Mouse (Mus musculus) left cerebral cortex, postnatal 10 days (tissue): ENCODE data around the gene Ptbp1. TPM values are rescaled to one million over a fixed set of nuclear protein-coding genes. Genes with fewer than 3 reads are reported as not detected.
"Not testable (repeated sequence)": the region's sequence is repeated elsewhere in the genome, so short reads cannot be mapped to it uniquely, and the experiment has no call there.

Source experiments
- DNase-seq, 2 experiments: peaks; one replicate each; pipeline ENCODE4 v3.0.0; 2021 to 2022; ENCODE audit warnings: low spot score in 2 of 2, mixed read lengths in 1 of 2; ENCODE audit errors: extremely low spot score in 1 of 2
- intact Hi-C: fragments of 180-260 bp; cut with DNase I; formaldehyde crosslinking; loops from one replicate; pipeline ENCODE4 v1.15.1; 2025
- total RNA-seq, 2 experiments: library from RNA; stranded (reverse); gene quantifications; 2 replicates each; pipeline ENCODE4 v1.2.3; 2021

Gene Ptbp1
- total RNA-seq, 2 experiments from 2014 or later = 58.2 to 62.2 TPM

DNA sequence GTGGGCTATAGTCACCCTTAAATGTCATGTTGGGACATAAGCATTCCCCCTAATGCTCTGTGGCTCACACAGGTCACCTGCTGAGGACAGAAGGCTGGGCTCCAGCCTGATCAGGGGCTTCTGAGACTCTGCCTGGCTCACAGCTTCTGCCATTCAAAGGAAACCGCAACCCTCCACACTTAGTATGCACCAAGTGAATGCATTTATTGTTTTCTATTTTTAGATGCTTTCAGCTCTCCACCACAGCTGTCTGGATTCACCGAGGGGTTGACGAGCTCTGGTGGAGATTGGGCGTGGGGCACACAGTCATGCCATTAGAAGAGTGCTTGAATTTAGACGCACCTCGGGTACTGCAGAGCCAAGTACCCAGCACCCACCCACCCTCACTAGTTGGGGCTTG, 19.1 kb downstream of the Ptbp1 start:
- intact Hi-C loops = no loop called here
- DNase-seq = no peak

DNA sequence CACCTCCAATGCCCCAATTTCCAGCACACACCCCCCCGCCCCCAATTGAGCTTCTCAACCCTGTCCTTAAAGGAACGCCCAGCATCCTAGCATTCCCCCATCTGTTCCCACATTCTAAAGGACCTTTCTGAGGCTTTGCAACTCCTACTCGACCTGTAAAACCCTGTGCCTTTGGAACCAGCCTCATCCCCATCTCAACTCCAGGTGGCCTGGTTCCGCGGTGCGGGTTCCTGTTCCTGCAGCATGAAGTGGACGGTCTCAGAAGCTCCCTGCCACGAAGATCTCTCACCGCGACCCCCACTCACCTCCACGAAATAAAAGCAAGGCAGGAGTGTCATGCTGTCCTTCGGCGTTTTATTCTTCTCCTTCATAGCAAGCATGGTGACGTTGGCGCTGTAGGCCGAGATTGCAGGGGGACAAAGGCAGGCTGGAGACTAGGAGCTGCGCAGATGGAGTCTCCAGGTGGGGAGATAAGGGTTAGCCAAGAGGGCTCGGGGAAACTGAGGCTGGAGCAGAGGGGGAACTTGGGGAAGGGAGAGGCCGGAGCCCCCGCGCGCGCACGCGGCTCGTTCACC, 19.6 kb downstream of the Ptbp1 start:
- DNase-seq = no peak
- intact Hi-C loops = no loop called here

DNA sequence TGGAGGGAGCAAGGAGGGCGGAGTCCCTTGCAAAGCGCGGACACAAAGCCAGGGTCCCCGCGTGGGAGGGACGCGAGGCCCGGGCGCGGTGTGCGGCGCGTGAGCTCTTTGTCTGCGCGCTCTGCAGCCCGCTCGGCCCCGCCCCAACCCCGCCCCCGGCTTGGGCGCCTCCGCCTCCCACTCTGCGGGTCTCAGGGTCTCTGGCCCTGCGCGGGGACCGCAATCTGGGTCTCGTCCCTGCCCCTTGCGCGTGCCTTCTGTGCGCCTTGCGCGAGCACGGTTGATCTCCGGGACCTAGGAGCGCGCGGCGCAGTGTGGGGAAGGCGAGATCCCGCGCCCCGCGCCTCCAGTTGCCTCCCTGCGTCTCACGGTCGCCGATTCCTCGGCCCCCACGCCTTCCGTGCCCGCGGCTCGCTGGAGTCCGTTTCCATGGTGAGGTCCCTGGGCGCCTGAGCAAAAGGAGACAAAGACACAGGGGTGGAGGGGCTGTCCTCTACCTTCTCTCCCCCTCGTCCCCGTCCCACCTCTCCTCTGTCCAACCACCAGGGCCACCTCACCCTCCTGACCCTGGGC, 20.1 kb downstream of the Ptbp1 start, which contains the start of the genes Prtn3 and Plppr3:
Gene Prtn3, plus strand, starts transcription at position 187 of the 573 bp plus-strand sequence.
Gene Plppr3, minus strand, starts transcription at position 345 of the 573 bp plus-strand sequence.
- DNase-seq = peak in 1 of 2 experiments; percentile 68
- intact Hi-C loops = no loop called here

DNA sequence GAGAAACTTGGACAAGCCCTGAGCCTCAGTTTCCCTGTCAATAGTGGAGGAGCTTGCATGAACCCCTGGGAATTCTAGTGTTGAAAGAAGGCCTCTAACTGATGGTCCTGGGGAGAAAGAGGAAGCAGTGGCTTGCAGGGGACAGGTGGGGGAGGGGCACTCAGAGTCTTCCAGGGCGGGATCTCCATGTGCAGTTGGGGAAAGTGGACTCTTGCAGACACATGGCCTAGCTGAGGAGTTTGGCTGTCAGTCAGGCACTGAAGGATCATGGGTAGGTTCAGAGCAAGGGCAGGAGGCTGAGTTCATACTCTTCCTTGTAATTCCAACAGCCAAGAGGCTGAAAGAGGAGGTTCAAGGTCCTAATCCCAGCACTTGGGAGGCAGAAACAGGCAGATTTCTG, 22.9 kb downstream of the Ptbp1 start:
- peak in 1 of 2 experiments; percentile 47 for DNase-seq
- intact Hi-C loops = no loop called here

DNA sequence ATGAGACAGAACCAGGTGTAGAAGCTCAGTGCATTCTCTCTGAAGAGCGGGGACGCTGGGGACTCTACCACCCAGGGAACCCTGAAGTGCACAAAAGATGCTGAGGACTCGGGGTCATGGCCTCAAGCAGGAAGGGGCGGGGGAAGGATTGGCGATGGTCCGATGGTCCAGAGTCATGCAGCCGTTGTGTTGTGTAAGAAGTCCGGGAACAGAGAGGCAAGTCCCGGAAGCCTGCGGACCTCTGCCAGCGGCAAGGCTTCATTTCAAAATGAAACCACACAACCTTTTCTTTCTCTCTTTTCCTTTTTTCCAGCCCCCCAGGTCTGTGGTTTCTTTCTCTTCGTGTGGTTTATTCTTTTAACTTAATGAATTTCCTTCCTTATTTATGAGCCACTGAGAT, 23.5 kb downstream of the Ptbp1 start:
- peak in 1 of 2 experiments; percentile 61 for DNase-seq

DNA sequence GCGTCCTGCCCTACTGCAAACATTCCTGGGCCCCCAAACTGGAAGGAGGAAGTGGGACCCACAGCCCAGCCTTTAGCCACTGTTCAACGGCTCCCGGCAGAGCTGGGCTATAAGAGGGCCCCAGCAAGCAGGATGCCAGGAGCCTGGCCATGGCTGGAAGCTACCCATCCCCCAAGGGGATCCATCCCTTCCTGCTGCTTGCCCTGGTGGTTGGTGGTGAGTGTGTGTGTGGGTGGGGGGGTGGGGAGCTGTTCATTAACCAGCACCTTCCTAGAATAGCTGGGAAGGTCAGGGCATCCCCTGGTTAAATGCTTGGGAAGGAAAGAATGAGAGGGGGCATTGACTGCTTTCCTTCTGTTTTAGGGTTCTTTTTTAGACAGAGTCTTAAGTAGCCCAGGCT, 25.3 kb downstream of the Ptbp1 start:
- intact Hi-C loops = no loop called here

More for the DNA sequence above, 23.5 kb downstream of the Ptbp1 start:
- intact Hi-C loops = no loop called here

DNA sequence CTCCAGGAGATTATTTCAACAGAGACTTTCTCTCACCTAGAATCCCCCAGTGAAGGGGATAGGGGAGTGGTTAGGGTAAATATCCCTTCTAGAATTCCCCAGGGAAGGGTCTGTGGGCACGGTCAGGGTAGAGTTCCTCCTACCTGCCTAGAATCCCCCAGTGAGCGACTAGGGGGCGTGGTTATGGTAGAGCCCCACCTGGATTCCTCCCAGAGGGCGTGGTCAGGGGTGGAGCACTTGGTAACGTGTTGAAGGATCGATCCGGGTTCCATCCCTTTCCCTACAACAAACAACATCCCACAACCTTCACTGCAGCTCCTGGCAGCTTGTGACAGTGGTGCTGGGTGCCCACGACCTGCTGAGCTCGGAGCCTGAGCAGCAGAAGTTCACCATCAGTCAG, 26.5 kb downstream of the Ptbp1 start:
- intact Hi-C loops = no loop called here

More for the DNA sequence above, 25.3 kb downstream of the Ptbp1 start:
- DNase-seq = no peak

DNA sequence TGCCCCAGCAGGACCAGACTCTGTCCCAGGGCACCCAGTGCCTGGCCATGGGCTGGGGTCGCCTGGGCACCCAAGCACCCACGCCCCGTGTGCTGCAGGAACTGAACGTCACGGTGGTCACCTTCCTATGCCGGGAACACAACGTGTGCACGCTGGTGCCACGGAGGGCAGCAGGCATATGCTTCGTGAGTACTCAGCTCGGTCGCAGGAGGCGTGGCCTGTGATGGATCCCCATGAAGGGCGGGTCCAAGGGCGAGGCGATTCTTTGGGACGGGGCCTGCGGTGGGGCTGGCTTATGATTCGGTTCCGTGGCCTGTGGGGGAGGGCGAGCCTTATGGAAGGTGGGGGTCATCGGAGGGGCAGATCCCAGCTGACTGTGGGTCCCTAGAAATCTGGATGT, 27.8 kb downstream of the Ptbp1 start:
- intact Hi-C loops = no loop called here
- peak in 1 of 2 experiments; percentile 57 for DNase-seq

More for the DNA sequence above, 26.5 kb downstream of the Ptbp1 start:
- DNase-seq = no peak

DNA sequence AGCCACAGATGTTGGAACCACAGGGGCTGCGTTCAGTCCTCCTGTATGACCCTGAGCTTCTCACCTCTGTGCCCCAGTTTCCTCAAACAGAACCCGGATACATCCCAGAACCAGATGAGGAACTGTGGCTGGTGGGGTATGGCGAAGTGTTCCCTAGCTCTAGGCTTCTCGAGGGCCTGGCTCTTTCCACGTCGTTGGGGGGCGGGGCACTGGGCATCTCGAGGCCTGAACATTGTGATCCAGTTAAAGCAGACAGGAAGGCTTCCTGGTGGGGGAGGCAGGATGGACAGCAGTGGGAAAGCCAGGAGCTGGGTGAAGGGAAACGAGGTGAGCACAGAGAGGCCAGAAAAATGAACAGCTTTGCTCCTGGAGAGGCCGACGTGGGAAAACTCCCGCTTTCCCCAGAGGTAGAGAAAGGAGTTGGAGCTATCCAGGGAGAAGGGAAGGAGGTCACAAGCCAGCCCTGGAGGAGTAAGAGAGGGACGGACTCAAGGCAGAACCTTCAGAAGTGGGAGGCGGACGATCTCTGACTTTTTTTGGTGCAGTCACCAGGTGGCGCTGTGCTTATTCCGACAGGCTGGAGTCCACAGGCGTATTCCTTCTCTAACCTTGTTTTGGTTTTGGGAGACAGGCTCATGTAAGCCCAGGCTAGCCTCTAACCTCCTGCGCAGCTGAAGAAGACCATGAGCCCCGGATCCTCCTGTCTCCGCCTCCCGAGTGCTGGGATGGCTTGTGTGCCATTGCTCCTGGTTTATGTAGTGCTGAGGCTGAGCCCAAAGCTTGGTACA, 29.3 kb downstream of the Ptbp1 start:
- intact Hi-C loops = no loop called here
- peak; percentile 59 to 86 for DNase-seq

DNA sequence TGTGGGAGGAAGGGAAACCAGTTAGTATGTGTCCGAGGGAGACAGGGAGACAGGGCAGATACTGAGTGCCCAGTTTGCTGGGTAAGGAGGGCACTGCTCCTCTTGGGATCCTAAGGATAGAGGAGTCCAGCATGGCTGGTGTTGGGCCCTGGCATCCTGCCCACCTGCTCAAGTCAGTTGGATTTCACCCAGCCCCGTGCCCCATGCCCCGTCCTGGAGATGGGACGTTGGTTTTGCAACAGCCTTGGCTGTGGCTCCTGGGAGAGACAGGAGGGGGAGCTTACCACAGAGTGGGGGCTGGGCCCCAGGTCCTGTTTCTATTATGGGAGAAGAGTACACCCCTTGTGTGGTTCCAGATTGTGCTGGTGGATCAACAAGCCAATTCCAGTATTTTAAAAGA, 30.2 kb downstream of the Ptbp1 start:
- intact Hi-C loops = no loop called here
- DNase-seq = peak in 1 of 2 experiments; percentile 60

DNA sequence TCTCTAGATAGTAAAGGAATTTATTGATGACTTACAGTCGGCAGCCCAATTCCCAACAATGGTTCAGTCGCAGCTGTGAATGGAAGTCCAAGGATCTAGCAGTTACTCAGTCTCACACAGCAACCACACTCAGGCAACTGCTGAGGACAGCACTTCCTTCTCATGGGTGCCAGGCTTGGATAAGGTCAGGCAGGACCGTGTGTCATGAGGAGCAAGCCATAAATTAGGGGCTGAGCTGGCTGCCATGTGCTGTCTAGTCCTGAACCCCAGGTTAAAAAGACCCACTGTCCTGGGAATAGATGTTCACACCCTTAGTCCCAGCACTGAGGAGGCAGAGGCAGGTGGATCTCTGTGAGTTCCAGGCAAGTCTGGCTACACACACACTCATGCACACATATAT, 30.7 kb downstream of the Ptbp1 start:
- not testable (repeated sequence) for DNase-seq
- intact Hi-C loops = loop anchor here (5.0 kb wide), 1 partner anchor 37 kb away; the partner anchor contains the start of gene R3hdm4

DNA sequence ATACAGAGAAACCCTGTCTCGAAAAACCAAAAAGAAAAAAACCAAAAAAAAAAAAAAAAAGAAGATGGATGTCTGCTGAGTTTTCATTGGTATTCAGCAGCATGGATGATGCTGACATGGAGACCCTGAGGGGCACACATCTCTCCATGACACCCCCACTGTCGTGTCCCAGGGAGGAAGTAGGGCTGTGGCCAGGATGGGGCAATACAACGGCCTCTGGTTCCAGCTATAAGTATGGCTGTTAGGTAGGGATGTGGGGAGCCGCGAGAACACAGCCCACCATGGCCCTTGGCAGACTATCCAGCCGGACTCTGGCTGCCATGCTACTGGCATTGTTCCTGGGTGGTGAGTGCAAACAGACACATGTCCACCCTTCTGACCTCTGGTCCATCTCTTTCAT, 31.8 kb downstream of the Ptbp1 start, which contains the start of gene Elane:
Gene Elane, plus strand, starts transcription at position 194 of the 400 bp plus-strand sequence.
- intact Hi-C loops = loop anchor here (5.0 kb wide), 1 partner anchor 36 kb away; the partner anchor contains the start of gene R3hdm4

DNA sequence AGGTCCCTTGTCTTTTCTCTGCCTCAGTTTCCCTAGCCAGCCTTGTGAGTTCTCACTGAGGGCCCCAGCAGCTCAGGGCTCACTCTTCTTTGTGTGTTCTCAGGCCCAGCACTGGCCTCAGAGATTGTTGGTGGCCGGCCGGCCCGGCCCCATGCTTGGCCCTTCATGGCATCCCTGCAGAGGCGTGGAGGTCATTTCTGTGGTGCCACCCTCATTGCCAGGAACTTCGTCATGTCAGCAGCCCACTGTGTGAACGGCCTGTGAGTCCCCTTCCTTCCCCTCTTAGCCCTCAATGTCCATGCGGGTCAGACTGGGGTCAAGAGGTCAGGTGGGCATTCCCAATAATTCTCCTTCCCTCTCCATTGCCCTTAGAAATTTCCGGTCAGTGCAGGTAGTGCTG, 32.4 kb downstream of the Ptbp1 start:
- intact Hi-C loops = loop anchor here (5.0 kb wide), 1 partner anchor 36 kb away; the partner anchor contains the start of gene R3hdm4
- no peak for DNase-seq

More for the DNA sequence above, 31.8 kb downstream of the Ptbp1 start, which contains the start of gene Elane:
- DNase-seq = no peak

DNA sequence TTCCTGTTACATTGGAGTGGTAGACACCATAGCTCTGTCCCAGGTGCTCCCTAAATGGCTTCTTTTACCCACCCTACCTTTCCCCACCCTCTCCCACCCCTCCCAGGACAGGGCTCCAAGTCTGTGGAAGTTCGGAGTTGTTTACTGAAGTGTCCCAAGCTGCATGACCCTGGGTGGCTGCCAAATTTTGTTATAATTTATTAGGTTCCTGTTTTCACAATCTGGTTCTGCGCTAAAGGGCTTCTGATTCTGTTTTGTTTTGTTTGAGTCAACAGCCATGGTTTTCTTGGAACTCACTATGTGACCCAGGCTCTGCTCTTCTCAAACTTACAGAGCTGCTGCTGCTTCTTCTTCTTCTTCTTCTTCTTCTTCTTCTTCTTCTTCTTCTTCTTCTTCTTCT, 35.2 kb downstream of the Ptbp1 start:
- intact Hi-C loops = loop anchor here (5.0 kb wide), 1 partner anchor 33 kb away; the partner anchor contains the start of gene R3hdm4

DNA sequence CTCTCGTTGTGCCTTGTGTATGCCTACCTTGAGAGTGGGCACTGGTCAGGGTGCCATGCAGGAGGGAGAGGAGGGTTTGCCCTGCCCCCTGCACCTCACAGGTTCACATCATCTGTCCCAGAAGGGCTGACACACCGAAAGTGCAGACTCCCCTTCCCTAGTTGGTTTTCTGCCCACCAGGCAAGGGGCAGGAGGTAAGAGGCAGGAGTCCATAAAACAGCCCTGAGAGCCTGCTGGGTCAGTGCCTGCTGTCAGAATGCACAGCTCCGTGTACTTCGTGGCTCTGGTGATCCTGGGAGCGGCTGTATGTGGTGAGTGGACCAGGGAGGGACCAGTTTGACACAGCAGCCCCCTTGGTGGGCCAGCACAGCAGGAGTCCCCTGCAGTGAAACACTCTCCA, 36.4 kb downstream of the Ptbp1 start, which contains the start of gene Cfd:
Gene Cfd, plus strand, starts transcription at position 184 of the 400 bp plus-strand sequence.
- intact Hi-C loops = no loop called here
- DNase-seq = no peak

More for the DNA sequence above, 35.2 kb downstream of the Ptbp1 start:
- DNase-seq = no peak

DNA sequence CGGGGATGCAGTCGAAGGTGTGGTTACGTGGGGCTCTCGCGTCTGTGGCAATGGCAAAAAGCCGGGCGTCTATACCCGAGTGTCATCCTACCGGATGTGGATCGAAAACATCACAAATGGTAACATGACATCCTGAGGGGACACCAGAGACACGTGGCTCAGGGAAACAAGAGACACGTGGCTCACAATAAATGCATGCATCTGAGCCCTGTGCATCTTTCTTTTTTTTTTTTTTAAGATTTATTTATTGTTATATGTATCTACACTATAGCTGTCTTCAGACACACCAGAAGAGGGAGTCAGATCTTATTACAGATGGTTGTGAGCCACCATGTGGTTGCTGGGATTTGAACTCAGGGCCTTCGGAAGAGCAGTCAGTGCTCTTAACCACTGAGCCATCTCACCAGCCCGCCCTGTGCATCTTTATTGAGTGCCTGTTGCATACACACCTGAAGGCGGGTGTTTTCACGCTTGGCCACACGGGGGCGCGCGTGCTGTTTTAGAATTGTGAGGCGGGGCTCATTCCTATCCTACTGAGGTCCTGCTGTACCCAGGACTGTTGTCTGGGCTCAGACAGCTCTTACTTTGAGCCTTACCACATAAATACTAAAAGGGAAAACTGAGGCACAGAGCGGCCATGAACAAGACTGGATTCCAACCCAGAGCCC, 38.4 kb downstream of the Ptbp1 start:
- peak; percentile 51 to 78 for DNase-seq
- intact Hi-C loops = not testable (repeated sequence)

DNA sequence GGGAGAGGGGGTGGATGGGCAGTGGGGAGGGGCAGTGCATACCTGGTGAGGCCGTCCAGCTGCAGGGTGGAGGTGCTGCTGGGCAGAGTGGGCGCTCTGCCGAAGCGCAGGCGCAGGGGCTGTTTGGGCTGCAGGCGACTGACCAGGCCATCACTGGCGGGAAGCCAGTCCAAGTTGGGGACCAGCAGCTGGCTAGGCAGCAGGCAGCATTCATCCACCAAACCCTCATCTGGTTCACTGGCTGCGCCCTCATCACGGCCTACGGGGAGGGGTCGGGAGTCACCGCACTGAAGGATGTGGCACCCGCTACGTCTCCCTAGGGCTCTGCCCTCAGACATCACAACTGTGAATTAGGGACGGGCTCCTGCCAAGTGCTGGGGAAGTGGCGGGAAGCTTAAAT, 42.1 kb downstream of the Ptbp1 start:
- DNase-seq = no peak
- intact Hi-C loops = no loop called here

DNA sequence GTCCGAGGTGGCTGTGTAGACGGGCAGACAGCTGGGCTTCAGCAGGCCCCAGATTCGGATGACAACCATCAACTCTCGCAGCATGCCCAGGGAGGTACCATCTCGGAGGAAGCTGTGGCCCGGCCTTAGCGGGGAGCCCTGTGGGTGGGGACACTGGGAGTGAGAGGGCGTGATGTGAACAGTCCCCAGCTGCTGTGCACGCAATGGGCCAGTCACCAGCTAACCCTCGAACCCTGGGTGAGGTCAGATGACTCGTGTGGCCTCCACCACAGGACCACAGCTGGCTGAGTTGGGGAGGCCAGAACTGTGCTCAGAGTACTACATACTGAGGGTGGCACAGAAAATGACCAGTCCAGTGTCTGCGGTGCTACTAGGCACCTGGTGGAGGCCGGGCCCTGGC, 42.6 kb downstream of the Ptbp1 start:
- intact Hi-C loops = no loop called here
- no peak for DNase-seq
